Mouse (Mus musculus) urinary bladder, adult 2 months (tissue): Measurements from ENCODE around the gene Cwc22. TPM values are rescaled to one million over a fixed set of nuclear protein-coding genes. Genes with fewer than 3 reads are reported as not detected.
"Not testable (repeated sequence)": the region's sequence is repeated elsewhere in the genome, so short reads cannot be mapped to it uniquely, and the experiment has no call there.

Experiments
- DNase-seq: peaks from one replicate; pipeline ENCODE4 v3.0.0; 2022; ENCODE audit warnings: low spot score
- polyA plus RNA-seq: library from polyadenylated mRNA; depleted of rRNA; stranded (reverse); fragments of >200 nt; gene quantifications from 2 replicates; pipeline ENCODE4 v1.2.3, GENCODE M21; 2012

The Cwc22 gene
- polyA plus RNA-seq, 1 experiment: 27.5 TPM

GRCm38 (mm10) chr2:77897988-77898387 lies 48.2 kb downstream of the Cwc22 start:
- DNase-seq: no peak

GRCm38 (mm10) chr2:77897558-77897899 lies 48.6 kb downstream of the Cwc22 start:
- DNase-seq: no peak

- DNase-seq: no peak
Measured at GRCm38 (mm10) chr2:77896843-77897557, 49.2 kb downstream of the Cwc22 start.

- not testable (repeated sequence) for DNase-seq
Measured at GRCm38 (mm10) chr2:77895906-77896570, 50.1 kb downstream of the Cwc22 start.

GRCm38 (mm10) chr2:77894896-77895295 lies 51.3 kb downstream of the Cwc22 start:
- no peak for DNase-seq

GRCm38 (mm10) chr2:77893505-77893904 lies 52.7 kb downstream of the Cwc22 start:
- no peak for DNase-seq

GRCm38 (mm10) chr2:77892573-77892972 lies 53.6 kb downstream of the Cwc22 start:
- DNase-seq: no peak

GRCm38 (mm10) chr2:77890836-77891438 lies 55.2 kb downstream of the Cwc22 start:
- DNase-seq: no peak

- DNase-seq: no peak
Measured at GRCm38 (mm10) chr2:77889949-77890348, 56.2 kb downstream of the Cwc22 start.

- DNase-seq: no peak
Measured at GRCm38 (mm10) chr2:77889401-77889800, 56.8 kb downstream of the Cwc22 start.

- no peak for DNase-seq
Measured at GRCm38 (mm10) chr2:77888826-77889225, 57.3 kb downstream of the Cwc22 start.

- no peak for DNase-seq
Measured at GRCm38 (mm10) chr2:77888056-77888455, 58.1 kb downstream of the Cwc22 start.

- no peak for DNase-seq
Measured at GRCm38 (mm10) chr2:77887166-77887565, 59.0 kb downstream of the Cwc22 start.

- DNase-seq: no peak
Measured at GRCm38 (mm10) chr2:77885491-77886130, 60.6 kb downstream of the Cwc22 start.

GRCm38 (mm10) chr2:77885036-77885435 lies 61.1 kb downstream of the Cwc22 start:
- DNase-seq: no peak

GRCm38 (mm10) chr2:77884491-77884890 lies 61.7 kb downstream of the Cwc22 start:
- DNase-seq: no peak

GRCm38 (mm10) chr2:77882961-77883360 lies 63.2 kb downstream of the Cwc22 start:
- no peak for DNase-seq

GRCm38 (mm10) chr2:77881301-77882199 lies 64.6 kb downstream of the Cwc22 start:
- DNase-seq: no peak

GRCm38 (mm10) chr2:77880351-77880750 lies 65.8 kb downstream of the Cwc22 start:
- DNase-seq: no peak

- no peak for DNase-seq
Measured at GRCm38 (mm10) chr2:77879736-77880135, 66.4 kb downstream of the Cwc22 start.

GRCm38 (mm10) chr2:77877156-77877855 lies 68.9 kb downstream of the Cwc22 start:
- no peak for DNase-seq
